Comparison of ENCODE assay signal across 8 mouse cellular contexts in the genomic region with DNA sequence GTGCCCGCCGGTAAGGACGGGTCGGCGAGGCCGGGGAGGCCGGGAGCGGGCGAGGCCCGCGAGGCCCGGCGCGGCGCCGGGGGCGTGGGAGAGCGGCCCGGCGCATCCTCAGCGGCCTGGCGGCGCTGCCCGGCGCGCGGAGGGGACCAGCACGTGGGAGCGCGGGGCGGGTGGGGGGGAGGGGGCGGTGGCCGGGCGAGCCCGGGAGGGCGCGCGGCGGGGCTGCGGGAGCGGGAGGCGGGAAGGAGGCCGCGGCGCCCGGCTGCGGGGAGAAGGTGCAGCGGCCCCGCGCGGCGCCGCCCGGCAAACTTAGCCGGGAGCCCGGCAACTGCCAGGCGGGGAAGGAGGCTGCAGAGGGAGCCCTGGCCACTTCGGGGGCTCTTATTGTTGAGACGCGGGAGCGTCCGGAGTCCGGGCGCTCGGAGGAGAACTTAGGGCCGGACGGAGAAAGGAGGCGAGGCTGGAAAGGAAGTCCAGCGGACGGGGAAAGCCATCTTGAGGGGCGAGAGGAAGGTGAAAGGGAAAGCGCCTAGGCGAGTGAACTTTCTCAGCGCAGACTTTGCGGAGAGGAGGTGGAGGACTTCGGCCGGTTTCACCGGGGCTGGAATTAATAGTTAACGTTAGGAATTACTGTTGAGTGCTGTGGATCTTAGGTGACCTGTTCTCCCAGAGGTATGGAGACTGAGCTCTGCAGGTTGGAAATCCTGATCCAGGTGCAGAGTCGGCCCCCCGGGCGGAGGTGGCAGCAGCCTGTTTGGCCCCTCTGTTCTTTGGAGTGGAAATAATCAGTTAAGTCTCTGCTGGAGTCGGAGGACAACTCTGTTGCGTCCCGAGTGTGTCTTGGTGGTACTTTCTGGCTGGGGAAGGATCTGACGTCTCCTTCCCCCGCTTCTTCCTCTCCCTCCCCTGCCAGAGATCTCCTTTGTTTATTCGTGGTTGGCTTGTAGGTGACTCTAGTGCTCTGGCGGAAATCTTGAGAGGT. TPM values are rescaled to one million over a fixed set of nuclear protein-coding genes. Genes with fewer than 3 reads are reported as not detected.
DNase-seq lines count a peak whose midpoint lies in the region; ATAC-seq and TF ChIP-seq lines count a peak whose summit lies in the region.

No protein-coding gene starts in this region.

- no peaks in the 10 kb centered on the region for H3K27me3 ChIP-seq in ES-Bruce4 (ENCODE audit: control insufficient read depth, insufficient read depth, low read length, poor library complexity, severe bottlenecking)
- no peaks in the 10 kb centered on the region for H3K27me3 ChIP-seq in forebrain, embryonic 13.5 days
- no peaks in the 10 kb centered on the region for H3K27me3 ChIP-seq in lung, embryonic 16.5 days (ENCODE audit: control insufficient read depth, insufficient read depth, low read depth, low read length)

- WGBS in forebrain, embryonic 13.5 days, result under 1% methylated on average over 51 of the region's 89 CpGs
- under 1% methylated on average over 78 of the region's 89 CpGs for WGBS in large intestine, adult 2 months
- WGBS in lung, embryonic 16.5 days, result under 1% methylated on average over 57 of the region's 89 CpGs

- intact Hi-C loops in heart, postnatal 14 days (cut with DNase I), result loop anchor here (2.0 kb wide), 1 partner anchor 17 kb away; no protein-coding TSS in a partner anchor

- H3K4me1 ChIP-seq in ES-Bruce4 (ENCODE audit: control insufficient read depth, insufficient read depth, low read length), result no peaks in the 10 kb centered on the region
- peaks cover 38% of the 10 kb centered on the region for H3K4me1 ChIP-seq in forebrain, embryonic 13.5 days
- H3K4me1 ChIP-seq in lung, embryonic 16.5 days (replicated peaks; ENCODE audit: control insufficient read depth, insufficient read depth, low read length), result peaks cover 7% of the 10 kb centered on the region

- H3K9ac ChIP-seq in ES-Bruce4 (ENCODE audit: low read depth, poor library complexity, severe bottlenecking), result peak overlapping the region; percentile 100
- peak overlapping the region; percentile 89 for H3K9ac ChIP-seq in forebrain, embryonic 13.5 days
- H3K9ac ChIP-seq in lung, embryonic 16.5 days (ENCODE audit: low read length), result peak overlapping the region; percentile 90

- H3K36me3 ChIP-seq in ES-Bruce4 (ENCODE audit: control insufficient read depth, insufficient read depth, low read length, poor library complexity, severe bottlenecking), result peaks cover 16% of the 10 kb centered on the region
- H3K36me3 ChIP-seq in forebrain, embryonic 13.5 days (ENCODE audit: poor library complexity, severe bottlenecking), result peaks cover 18% of the 10 kb centered on the region
- H3K36me3 ChIP-seq in lung, embryonic 16.5 days (ENCODE audit: control insufficient read depth, insufficient read depth, low read length), result peaks cover 12% of the 10 kb centered on the region

- no peak for TF ChIP-seq CTCF in ES-Bruce4 (IDR thresholded peaks at IDR 0.05; ENCODE audit: low read depth, low read length)

- peak overlapping the region; percentile 47; the same call in 1 of the 2 replicates for H3K27ac ChIP-seq in ES-Bruce4 (ENCODE audit: insufficient read depth, low read length)
- peak overlapping the region; percentile 94 for H3K27ac ChIP-seq in forebrain, embryonic 13.5 days
- peak overlapping the region; percentile 91 for H3K27ac ChIP-seq in lung, embryonic 16.5 days (ENCODE audit: low read length)

- H3K4me3 ChIP-seq in ES-Bruce4 (ENCODE audit: low read depth, low read length), result peak overlapping the region; percentile 90
- H3K4me3 ChIP-seq in forebrain, embryonic 13.5 days, result peak overlapping the region; percentile 88
- peak overlapping the region; percentile 91 for H3K4me3 ChIP-seq in lung, embryonic 16.5 days (ENCODE audit: low read length)

- DNase-seq in c-Kit-positive CD71-negative TER-119-negative erythroid progenitor cells, embryonic 14.5 days (ENCODE audit: low read depth), result peak; percentile 33
- DNase-seq in heart, postnatal 14 days, result peak; percentile 51 to 65
- DNase-seq in large intestine, adult 2 months (ENCODE audit: low read depth, low spot score), result peak; percentile 38
- DNase-seq in ovary, adult 18-20 months (ENCODE audit: low spot score), result peak; percentile 20
- peak; percentile 82 for DNase-seq in thymus, postnatal 0 days (ENCODE audit: low spot score)

- peak overlapping the region; percentile 95 for H3K4me2 ChIP-seq in forebrain, embryonic 13.5 days
- peak overlapping the region; percentile 75 for H3K4me2 ChIP-seq in lung, embryonic 16.5 days (ENCODE audit: low read depth, low read length)

- no peaks in the 10 kb centered on the region for H3K9me3 ChIP-seq in ES-Bruce4 (replicated peaks; ENCODE audit: control insufficient read depth, insufficient read depth, low read length, poor library complexity, severe bottlenecking)
- no peaks in the 10 kb centered on the region for H3K9me3 ChIP-seq in forebrain, embryonic 13.5 days (replicated peaks)
- no peaks in the 10 kb centered on the region for H3K9me3 ChIP-seq in lung, embryonic 16.5 days (ENCODE audit: control insufficient read depth, low read length)

- TF ChIP-seq POLR2A in ES-Bruce4 (IDR thresholded peaks at IDR 0.05; ENCODE audit: insufficient read depth, low read length), result no peak

- peak; percentile 67; the same call in 1 of the 2 replicates for ATAC-seq in forebrain, embryonic 13.5 days
- ATAC-seq in lung, embryonic 16.5 days (ENCODE audit: low read depth), result peak; percentile 60

- TF ChIP-seq EP300 in ES-Bruce4 (IDR thresholded peaks at IDR 0.05; ENCODE audit: insufficient read depth, low read depth, low read length), result no peak

RNA-seq across cellular contexts. Expression of a gene that starts 0.8 kb away (rescaled TPM):
- polyA plus RNA-seq in ES-Bruce4 (2011; ENCODE audit: insufficient read depth, insufficient read length, low read depth, missing spikeins), result 92.2 and 93.7 TPM in 2 replicates
- polyA plus RNA-seq in forebrain, embryonic 13.5 days (2015; fragmentation: Nextera tagmentation; extraction: Ambion mirVana), result 27.9 and 28.1 TPM in 2 replicates
- total RNA-seq in heart, postnatal 14 days (2021), result 10 to 100 TPM; 21.6 to 28.0 TPM
- 2.6 and 4.5 TPM in 2 replicates for polyA plus RNA-seq in large intestine, adult 2 months (2012; rRNA removed)
- 17.7 and 18.3 TPM in 2 replicates for polyA plus RNA-seq in lung, embryonic 16.5 days (2015; fragmentation: Nextera tagmentation; extraction: Ambion mirVana)
- 52.3 and 69.7 TPM in 2 replicates for polyA plus RNA-seq in thymus, postnatal 0 days (2015; fragmentation: Nextera tagmentation; extraction: Ambion mirVana)

Comparison
In these comparisons a context has a peak if more than half of its experiments do, and no peak if none do; other contexts are left out.
1. Peak in every context shown above with its lines: DNase-seq, ATAC-seq, H3K4me3 ChIP-seq and H3K27ac ChIP-seq.
2. DNase-seq: peak in every context shown above with its lines; median percentile 82 in thymus, postnatal 0 days; 58 in heart, postnatal 14 days; 38 in large intestine, adult 2 months; 33 in c-Kit-positive CD71-negative TER-119-negative erythroid progenitor cells, embryonic 14.5 days; 20 in ovary, adult 18-20 months.